Mouse (Mus musculus) MEL-GATA-1-ER (cell line): ENCODE data around the gene Creb3l2.

ENCODE experiments used
- DNase-seq: peaks from one replicate; pipeline ENCODE4 v3.0.0-alpha.2; 2012; ENCODE audit warnings: low read depth; ENCODE audit errors: extremely low read depth

Gene Creb3l2

GRCm38 (mm10) chr6:37326603-37326955 lies 115.4 kb downstream of the Creb3l2 start:
- no peak for DNase-seq

GRCm38 (mm10) chr6:37325906-37326602 lies 115.9 kb downstream of the Creb3l2 start:
- no peak for DNase-seq

GRCm38 (mm10) chr6:37325076-37325475 lies 116.9 kb downstream of the Creb3l2 start:
- no peak for DNase-seq

GRCm38 (mm10) chr6:37322641-37323040 lies 119.3 kb downstream of the Creb3l2 start:
- DNase-seq, result no peak

- DNase-seq, result no peak
Observed at GRCm38 (mm10) chr6:37322088-37322487, 119.9 kb downstream of the Creb3l2 start.

- DNase-seq, result no peak
Observed at GRCm38 (mm10) chr6:37317904-37318303, 124.0 kb downstream of the Creb3l2 start.

- no peak for DNase-seq
Observed at GRCm38 (mm10) chr6:37315440-37315839, 126.5 kb downstream of the Creb3l2 start.

GRCm38 (mm10) chr6:37310601-37311000 lies 131.3 kb downstream of the Creb3l2 start:
- DNase-seq, result no peak

- DNase-seq, result no peak
Observed at GRCm38 (mm10) chr6:37306616-37307015, 135.3 kb downstream of the Creb3l2 start.

GRCm38 (mm10) chr6:37300492-37300891 lies 141.5 kb downstream of the Creb3l2 start:
- no peak for DNase-seq

GRCm38 (mm10) chr6:37299562-37300390 lies 142.2 kb downstream of the Creb3l2 start, which contains the start of gene Dgki:
Gene Dgki (minus strand): TSS chr6:37300184.
- no peak for DNase-seq

- no peak for DNase-seq
Observed at GRCm38 (mm10) chr6:37298982-37299381, 143.0 kb downstream of the Creb3l2 start.

- no peak for DNase-seq
Observed at GRCm38 (mm10) chr6:37297744-37298482, 144.0 kb downstream of the Creb3l2 start.

- no peak for DNase-seq
Observed at GRCm38 (mm10) chr6:37292068-37292467, 149.9 kb downstream of the Creb3l2 start.

- no peak for DNase-seq
Observed at GRCm38 (mm10) chr6:37291171-37291570, 150.8 kb downstream of the Creb3l2 start.

- no peak for DNase-seq
Observed at GRCm38 (mm10) chr6:37290691-37291090, 151.3 kb downstream of the Creb3l2 start.

GRCm38 (mm10) chr6:37286134-37286533 lies 155.8 kb downstream of the Creb3l2 start:
- no peak for DNase-seq

- DNase-seq, result no peak
Observed at GRCm38 (mm10) chr6:37284879-37285278, 157.1 kb downstream of the Creb3l2 start.

- DNase-seq, result no peak
Observed at GRCm38 (mm10) chr6:37283336-37283735, 158.6 kb downstream of the Creb3l2 start.

- DNase-seq, result no peak
Observed at GRCm38 (mm10) chr6:37282659-37283058, 159.3 kb downstream of the Creb3l2 start.
